In genomic region chr7:49758934-49759571, GRCm38 (mm10) we compare ENCODE assay signal across 8 mouse cellular contexts. TPM values are rescaled to one million over a fixed set of nuclear protein-coding genes. Genes with fewer than 3 reads are reported as not detected.
DNase-seq lines count a peak whose midpoint lies in the region; ATAC-seq and TF ChIP-seq lines count a peak whose summit lies in the region.

Htatip2 (plus strand) TSS chr7:49759115.

- intact Hi-C loops in heart, postnatal 10 days (cut with DNase I) = no loop called here

- peaks cover 51% of the 10 kb centered on the region for H3K27me3 ChIP-seq in forebrain, embryonic 11.5 days (ENCODE audit: control insufficient read depth, insufficient read depth, low read length)
- no peaks in the 10 kb centered on the region for H3K27me3 ChIP-seq in lung, postnatal 0 days (replicated peaks; ENCODE audit: insufficient read depth, low read length)

- H3K4me3 ChIP-seq in forebrain, embryonic 11.5 days (ENCODE audit: low read depth, low read length) = peak within 1 kb of the TSS; percentile 40
- H3K4me3 ChIP-seq in lung, postnatal 0 days (ENCODE audit: low read depth, low read length) = peak within 1 kb of the TSS; percentile 48

- H3K27ac ChIP-seq in forebrain, embryonic 11.5 days (ENCODE audit: low read depth, low read length) = no peak within 1 kb of the TSS
- no peak within 1 kb of the TSS for H3K27ac ChIP-seq in lung, postnatal 0 days (ENCODE audit: low read length)

- peak within 1 kb of the TSS; percentile 31; the same call in 1 of the 2 replicates for H3K9ac ChIP-seq in forebrain, embryonic 11.5 days (ENCODE audit: low read length)
- peak within 1 kb of the TSS; percentile 17 for H3K9ac ChIP-seq in lung, postnatal 0 days (replicated peaks; ENCODE audit: low read depth)

- H3K4me1 ChIP-seq in forebrain, embryonic 11.5 days (replicated peaks; ENCODE audit: control insufficient read depth, insufficient read depth, low read length) = 0 out of 2 replicates have a peak, but pooled peaks cover 2% of the 10 kb centered on the region
- peaks cover 3% of the 10 kb centered on the region; the same call in 1 of the 2 replicates for H3K4me1 ChIP-seq in lung, postnatal 0 days (ENCODE audit: insufficient read depth, low read depth, low read length)

- peak; percentile 70 for ATAC-seq in forebrain, embryonic 11.5 days (replicated peaks; ENCODE audit: low FRiP score)
- peak; percentile 79 for ATAC-seq in lung, postnatal 0 days

- H3K9me3 ChIP-seq in forebrain, embryonic 11.5 days (ENCODE audit: control insufficient read depth, low read length) = peaks cover 2% of the 10 kb centered on the region; the same call in 1 of the 2 replicates
- H3K9me3 ChIP-seq in lung, postnatal 0 days (ENCODE audit: low read length) = no peaks in the 10 kb centered on the region

- H3K36me3 ChIP-seq in forebrain, embryonic 11.5 days (ENCODE audit: control insufficient read depth, insufficient read depth, low read length) = no peaks in the 10 kb centered on the region
- H3K36me3 ChIP-seq in lung, postnatal 0 days (ENCODE audit: insufficient read depth, low read length) = no peaks in the 10 kb centered on the region

- no peak for TF ChIP-seq EP300 in lung, postnatal 0 days (IDR thresholded peaks at IDR 0.05)

- peak; percentile 82 for DNase-seq in CD4-positive helper T cell, adult 2 months (ENCODE audit: low read depth, low spot score)
- peak; percentile 44 for DNase-seq in adrenal gland, adult 8-10 months
- peak; percentile 74 for DNase-seq in forebrain, embryonic 11.5 days (ENCODE audit: low spot score)
- peak; percentile 31 to 51 for DNase-seq in heart, postnatal 10 days
- peak; percentile 37 to 79 for DNase-seq in kidney, postnatal 36 days
- DNase-seq in lung, postnatal 0 days (ENCODE audit: low spot score) = peak; percentile 56
- peak; percentile 41 to 51 for DNase-seq in right cerebral cortex, adult 2 months (ENCODE audit: low spot score in 2 of 2)
- DNase-seq in urinary bladder, postnatal 36 days (ENCODE audit: low spot score in 2 of 2) = peak; percentile 48 to 59

- peak within 1 kb of the TSS; percentile 76 for H3K4me2 ChIP-seq in forebrain, embryonic 11.5 days (ENCODE audit: low read depth, low read length, severe bottlenecking)
- peak within 1 kb of the TSS; percentile 66 for H3K4me2 ChIP-seq in lung, postnatal 0 days (replicated peaks; ENCODE audit: low read depth, low read length)

- 2% methylated on average over 42 of the region's 42 CpGs for WGBS in forebrain, embryonic 11.5 days
- 3% methylated on average over 24 of the region's 42 CpGs for WGBS in lung, postnatal 0 days

- TF ChIP-seq CTCF in lung, postnatal 0 days (IDR thresholded peaks at IDR 0.05) = no peak

RNA-seq across cellular contexts. Expression of gene Htatip2, which starts in this region (rescaled TPM):
- 10 to 100 TPM; 47.5 to 55.6 (median 50.7) TPM for total RNA-seq in adrenal gland, adult 8-10 months (2022)
- 2.5 and 3.0 TPM in 2 replicates for polyA plus RNA-seq in forebrain, embryonic 11.5 days (2014; fragmentation: Nextera tagmentation; extraction: Ambion mirVana)
- 1 to 10 TPM; 6.4 to 7.6 TPM for total RNA-seq in heart, postnatal 10 days (2021)
- polyA plus RNA-seq in lung, postnatal 0 days (2015; fragmentation: Nextera tagmentation; extraction: Ambion mirVana) = 14.9 and 17.7 TPM in 2 replicates

Comparison
In these comparisons a context has a peak if more than half of its experiments do, and no peak if none do; other contexts are left out.
1. RNA of gene Htatip2 (total RNA-seq): 47.5 to 55.6 TPM in adrenal gland, adult 8-10 months; 6.4 to 7.6 TPM in heart, postnatal 10 days; every median in the first group is over 4 times any median in the second.
2. Peak in every context shown above with its lines, with median percentiles within 50 percentile points of each other: DNase-seq.